Mouse (Mus musculus) heart, embryonic 15.5 days (tissue): ENCODE measurements around the gene Cdca7l. TPM values are rescaled to one million over a fixed set of nuclear protein-coding genes. Genes with fewer than 3 reads are reported as not detected.
"Not testable (repeated sequence)": the region's sequence is repeated elsewhere in the genome, so short reads cannot be mapped to it uniquely, and the experiment has no call there.

Experiments
- ATAC-seq: fragments of 200-750 bp; cut with Nextera tagmentation; replicated peaks from 2 replicates; pipeline ENCODE4 v1.8.0; 2017; ENCODE audit warnings: low read depth, moderate TSS enrichment; ENCODE audit not compliant: insufficient number of reproducible peaks, insufficient read depth, low FRiP score
- H3K27ac ChIP-seq: fragments of 300-500 bp; sonication (generic); 2 replicates; pipeline ENCODE4 v1.5.1; 2015; ENCODE audit warnings: mild to moderate bottlenecking, inconsistent platforms
- H3K27me3 ChIP-seq: fragments of 300-500 bp; sonication (generic); 2 replicates; pipeline ENCODE4 v1.6.1; 2015; ENCODE audit warnings: inconsistent platforms
- H3K36me3 ChIP-seq: fragments of 300-500 bp; sonication (generic); 2 replicates; pipeline ENCODE4 v1.6.1; 2015; ENCODE audit warnings: mild to moderate bottlenecking, inconsistent platforms
- H3K4me1 ChIP-seq: fragments of 300-500 bp; sonication (generic); replicated peaks from 2 replicates; pipeline ENCODE4 v1.6.1; 2015; ENCODE audit warnings: inconsistent platforms
- H3K4me2 ChIP-seq: fragments of 300-500 bp; sonication (generic); 2 replicates; pipeline ENCODE4 v1.6.1; 2015; ENCODE audit warnings: inconsistent platforms, mild to moderate bottlenecking, moderate library complexity
- H3K4me3 ChIP-seq: fragments of 300-500 bp; sonication (generic); 2 replicates; pipeline ENCODE4 v1.5.1; 2015; ENCODE audit warnings: mild to moderate bottlenecking, inconsistent platforms
- H3K9ac ChIP-seq: fragments of 300-500 bp; sonication (generic); 2 replicates; pipeline ENCODE4 v1.6.1; 2015; ENCODE audit warnings: mild to moderate bottlenecking, inconsistent platforms
- H3K9me3 ChIP-seq: fragments of 300-500 bp; sonication (generic); replicated peaks from 2 replicates; pipeline ENCODE4 v1.6.1; 2016; ENCODE audit warnings: inconsistent platforms
- WGBS: fragments of 180-500 bp; shearing (Covaris S2); methylation state at CpG from one replicate; pipeline ENCODE4 v1.1.7; 2015; ENCODE audit warnings: mixed read lengths; 5-methylcytosine and 5-hydroxymethylcytosine counted together
- polyA plus RNA-seq: library from polyadenylated mRNA; unstranded; fragments of >200 nt; fragmentation: Nextera tagmentation; extraction: Ambion mirVana; gene quantifications from 2 replicates; pipeline ENCODE4 v1.2.1, GENCODE M21; 2015

The Cdca7l gene
- 10.0 and 19.0 TPM in 2 replicates for polyA plus RNA-seq

- H3K9ac ChIP-seq, H3K27me3 ChIP-seq, H3K4me2 ChIP-seq, H3K4me3 ChIP-seq, H3K36me3 ChIP-seq, ATAC-seq, H3K27ac ChIP-seq, H3K4me1 ChIP-seq, H3K9me3 ChIP-seq: not testable (repeated sequence)
- 75% methylated on average over 1 of the region's 6 CpGs for WGBS
Observed at GRCm38 (mm10) chr12:117803989-117804388, at the start of gene Cdca7l. Cdca7l (plus strand) TSS chr12:117804289.

DNA sequence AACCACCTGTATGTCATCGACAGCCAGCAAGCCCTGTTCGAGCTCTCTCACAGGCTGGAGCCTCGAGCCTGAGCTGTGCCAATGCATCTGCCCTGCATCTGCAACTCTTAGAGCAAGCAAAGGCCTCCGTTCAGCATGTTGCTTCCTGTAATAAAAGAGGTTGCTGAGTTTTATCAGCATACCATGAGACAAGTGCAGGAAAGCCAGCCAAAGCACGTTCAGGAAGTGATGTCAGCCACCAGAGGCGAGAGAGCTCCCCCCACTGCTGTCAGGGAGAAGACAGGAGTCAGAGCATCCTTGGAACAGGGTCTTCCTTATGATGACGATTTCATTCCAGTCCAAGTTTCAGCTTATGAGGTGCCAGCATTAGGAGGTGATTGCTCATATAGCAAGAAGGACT, 48.1 kb upstream of the Cdca7l start:
- Histone ChIP-seq H3K4me2 (no peak overlapping the region), H3K4me3 (no peak overlapping the region), H3K27ac (peak overlapping the region; percentile 60), H3K4me1 (peaks cover 31% of the 10 kb centered on the region), H3K36me3 (no peaks in the 10 kb centered on the region), H3K27me3 (no peaks in the 10 kb centered on the region), H3K9me3 (no peaks in the 10 kb centered on the region), H3K9ac (no peak overlapping the region)
- peak; percentile 60; the same call in 1 of the 2 replicates for ATAC-seq
- WGBS: 24% methylated on average over 7 of the region's 7 CpGs

GRCm38 (mm10) chr12:117760373-117760772, 43.7 kb upstream of the Cdca7l start:
- Histone ChIP-seq H3K4me2 (no peak overlapping the region), H3K9me3 (no peaks in the 10 kb centered on the region), H3K27me3 (no peaks in the 10 kb centered on the region), H3K4me1 (peaks cover 15% of the 10 kb centered on the region), H3K27ac (no peak overlapping the region; the same call in 1 of the 2 replicates), H3K4me3 (no peak overlapping the region), H3K36me3 (no peaks in the 10 kb centered on the region), H3K9ac (no peak overlapping the region)
- 76% methylated on average over 5 of the region's 5 CpGs for WGBS
- no peak for ATAC-seq

- Histone ChIP-seq H3K27ac (no peak overlapping the region), H3K36me3 (no peaks in the 10 kb centered on the region)
Observed at GRCm38 (mm10) chr12:117760846-117761245, 43.2 kb upstream of the Cdca7l start.

GRCm38 (mm10) chr12:117761698-117762097, 42.4 kb upstream of the Cdca7l start:
- H3K27me3 ChIP-seq: no peaks in the 10 kb centered on the region
- peaks cover 7% of the 10 kb centered on the region for H3K4me1 ChIP-seq
- no peak overlapping the region for H3K9ac ChIP-seq
- H3K27ac ChIP-seq: no peak overlapping the region
- no peak for ATAC-seq
- WGBS: 37% methylated on average over 1 of the region's 1 CpGs
- no peaks in the 10 kb centered on the region for H3K36me3 ChIP-seq
- no peaks in the 10 kb centered on the region for H3K9me3 ChIP-seq
- no peak overlapping the region for H3K4me2 ChIP-seq
- H3K4me3 ChIP-seq: no peak overlapping the region

More at GRCm38 (mm10) chr12:117760846-117761245, 43.2 kb upstream of the Cdca7l start:
- Histone ChIP-seq H3K4me3 (no peak overlapping the region), H3K4me1 (peaks cover 11% of the 10 kb centered on the region), H3K9me3 (no peaks in the 10 kb centered on the region), H3K4me2 (no peak overlapping the region), H3K9ac (no peak overlapping the region), H3K27me3 (no peaks in the 10 kb centered on the region)
- no peak for ATAC-seq

- Histone ChIP-seq H3K4me3 (no peak overlapping the region), H3K9me3 (no peaks in the 10 kb centered on the region), H3K27me3 (no peaks in the 10 kb centered on the region), H3K4me1 (peaks cover 7% of the 10 kb centered on the region), H3K36me3 (no peaks in the 10 kb centered on the region), H3K9ac (no peak overlapping the region), H3K27ac (peak overlapping the region; percentile 46), H3K4me2 (no peak overlapping the region)
- ATAC-seq: peak; percentile 44
- WGBS: 77% methylated on average over 3 of the region's 3 CpGs
Observed at GRCm38 (mm10) chr12:117763247-117763646, 40.8 kb upstream of the Cdca7l start.

DNA sequence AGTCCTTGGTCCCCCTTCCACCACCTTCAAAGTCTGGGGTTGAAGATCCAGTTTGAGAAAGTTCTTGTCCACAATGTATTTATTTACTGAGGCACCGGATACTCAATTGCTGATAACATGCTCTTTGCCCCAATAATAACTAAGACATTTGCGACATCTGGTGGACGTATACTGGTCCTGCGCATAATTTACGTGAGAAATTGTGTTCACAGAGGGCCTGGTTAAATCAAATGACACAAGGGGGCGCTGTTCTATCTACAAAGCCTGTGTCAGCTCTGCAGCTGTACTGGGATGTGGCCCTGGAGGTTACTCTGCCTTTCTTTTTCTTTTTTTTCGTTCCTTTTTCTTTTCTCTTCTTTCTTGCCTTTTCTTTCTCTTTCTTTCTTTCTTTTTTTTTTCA, 39.2 kb upstream of the Cdca7l start:
- Histone ChIP-seq H3K9me3 (no peaks in the 10 kb centered on the region), H3K27me3 (0 out of 2 replicates have a peak, but pooled peaks cover 4% of the 10 kb centered on the region), H3K4me3 (no peak overlapping the region), H3K4me1 (peaks cover 7% of the 10 kb centered on the region), H3K36me3 (no peaks in the 10 kb centered on the region), H3K4me2 (no peak overlapping the region), H3K27ac (no peak overlapping the region), H3K9ac (no peak overlapping the region)
- no peak for ATAC-seq
- 5% methylated on average over 7 of the region's 7 CpGs for WGBS

GRCm38 (mm10) chr12:117769113-117769512, 35.0 kb upstream of the Cdca7l start:
- H3K9ac ChIP-seq: no peak overlapping the region

DNA sequence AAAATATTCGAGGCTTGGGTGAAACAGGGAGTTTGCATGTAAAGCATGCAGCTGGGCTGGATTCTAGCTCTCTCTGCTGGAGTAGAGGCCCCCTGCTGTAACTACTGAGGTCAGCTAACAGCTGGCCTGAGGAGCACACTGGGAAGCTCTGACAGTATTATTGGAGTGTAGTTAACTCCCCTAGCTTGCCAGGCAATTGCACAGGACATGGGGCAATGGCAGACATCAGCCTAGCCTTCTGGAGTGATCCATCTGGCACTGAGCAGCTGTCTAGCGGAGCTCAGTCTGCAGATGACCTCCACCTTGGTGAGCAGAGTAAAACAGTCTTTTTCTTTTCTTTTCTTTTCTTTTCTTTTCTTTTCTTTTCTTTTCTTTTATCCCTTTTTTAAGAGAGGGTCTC, 33.9 kb upstream of the Cdca7l start:
- H3K4me1 ChIP-seq: no peaks in the 10 kb centered on the region
- H3K9ac ChIP-seq: no peak overlapping the region
- ATAC-seq: no peak
- WGBS: 50% methylated on average over 2 of the region's 2 CpGs
- no peaks in the 10 kb centered on the region for H3K9me3 ChIP-seq
- 0 out of 2 replicates have a peak, but pooled peaks cover 4% of the 10 kb centered on the region for H3K27me3 ChIP-seq
- H3K36me3 ChIP-seq: no peaks in the 10 kb centered on the region
- no peak overlapping the region for H3K27ac ChIP-seq
- H3K4me3 ChIP-seq: no peak overlapping the region
- H3K4me2 ChIP-seq: no peak overlapping the region

More at GRCm38 (mm10) chr12:117769113-117769512, 35.0 kb upstream of the Cdca7l start:
- Histone ChIP-seq H3K27me3 (0 out of 2 replicates have a peak, but pooled peaks cover 4% of the 10 kb centered on the region), H3K36me3 (no peaks in the 10 kb centered on the region), H3K4me1 (no peaks in the 10 kb centered on the region), H3K27ac (no peak overlapping the region), H3K4me3 (no peak overlapping the region), H3K9me3 (no peaks in the 10 kb centered on the region), H3K4me2 (no peak overlapping the region)
- no peak for ATAC-seq
- 4% methylated on average over 5 of the region's 5 CpGs for WGBS

DNA sequence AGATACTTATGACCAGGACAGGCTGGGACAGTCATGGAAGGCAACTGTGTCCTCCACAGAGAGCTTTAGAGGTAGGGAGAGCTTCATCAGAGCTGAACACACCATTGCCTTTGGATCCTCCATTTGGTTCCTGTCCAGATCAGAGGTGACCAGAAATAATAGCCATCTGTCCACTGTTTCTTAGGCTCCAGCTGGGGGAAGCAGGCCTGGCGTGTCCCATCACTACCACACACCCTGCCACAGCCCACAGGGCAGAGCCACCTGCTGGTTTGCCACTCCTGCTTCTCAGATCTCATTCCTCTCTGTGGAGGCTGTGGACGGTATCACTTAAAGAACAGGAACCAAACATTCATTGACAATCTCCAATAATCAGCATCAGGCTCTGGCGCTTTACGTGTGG, 32.9 kb upstream of the Cdca7l start:
- H3K4me1 ChIP-seq: no peaks in the 10 kb centered on the region
- H3K27ac ChIP-seq: no peak overlapping the region
- no peak overlapping the region for H3K4me3 ChIP-seq
- H3K27me3 ChIP-seq: 0 out of 2 replicates have a peak, but pooled peaks cover 4% of the 10 kb centered on the region
- ATAC-seq: no peak
- WGBS: 89% methylated on average over 4 of the region's 4 CpGs
- H3K9ac ChIP-seq: no peak overlapping the region
- no peaks in the 10 kb centered on the region for H3K36me3 ChIP-seq
- H3K4me2 ChIP-seq: no peak overlapping the region
- no peaks in the 10 kb centered on the region for H3K9me3 ChIP-seq

- Histone ChIP-seq H3K27ac (no peak overlapping the region), H3K9ac (no peak overlapping the region), H3K4me1 (no peaks in the 10 kb centered on the region), H3K27me3 (0 out of 2 replicates have a peak, but pooled peaks cover 4% of the 10 kb centered on the region), H3K4me2 (no peak overlapping the region), H3K36me3 (no peaks in the 10 kb centered on the region), H3K9me3 (no peaks in the 10 kb centered on the region), H3K4me3 (no peak overlapping the region)
- 0% methylated on average over 2 of the region's 2 CpGs for WGBS
- no peak for ATAC-seq
Observed at GRCm38 (mm10) chr12:117772638-117773037, 31.5 kb upstream of the Cdca7l start.

GRCm38 (mm10) chr12:117776841-117777240, 27.2 kb upstream of the Cdca7l start:
- Histone ChIP-seq H3K4me1 (no peaks in the 10 kb centered on the region), H3K27ac (no peak overlapping the region), H3K9me3 (no peaks in the 10 kb centered on the region), H3K27me3 (no peaks in the 10 kb centered on the region), H3K4me3 (no peak overlapping the region), H3K36me3 (no peaks in the 10 kb centered on the region), H3K9ac (no peak overlapping the region), H3K4me2 (no peak overlapping the region)
- no peak for ATAC-seq
- WGBS: 53% methylated on average over 5 of the region's 5 CpGs
